9 mouse cellular contexts compared by ENCODE assay signal in genomic region chr13:114757459-114757858, GRCm38 (mm10).
DNase-seq lines count a peak whose midpoint lies in the region; ATAC-seq and TF ChIP-seq lines count a peak whose summit lies in the region.
"Had no signal": no experiment of that assay in that cellular context is flagged by ENCODE, and none has a peak within 500 bp of the region (broad histone marks: within the 10 kb centered on the region; RNA-seq: fewer than 3 reads in every experiment).

No protein-coding gene starts in this region.

- peak; percentile 59 for TF ChIP-seq CTCF in left cerebral cortex, adult 2 months (IDR thresholded peaks at IDR 0.05)

- no peaks in the 10 kb centered on the region for H3K4me1 ChIP-seq in heart, embryonic 12.5 days (replicated peaks)
- H3K4me1 ChIP-seq: midbrain, embryonic 12.5 days had no signal

- H3K27me3 ChIP-seq in heart, embryonic 12.5 days (replicated peaks): no peaks in the 10 kb centered on the region
- H3K27me3 ChIP-seq: midbrain, embryonic 12.5 days had no signal

- no peaks in the 10 kb centered on the region for H3K9me3 ChIP-seq in heart, embryonic 12.5 days (replicated peaks)
- H3K9me3 ChIP-seq: midbrain, embryonic 12.5 days had no signal

- no peak for ATAC-seq in heart, embryonic 12.5 days (ENCODE audit: insufficient number of reproducible peaks, low FRiP score)

- intact Hi-C loops in left cerebral cortex, adult 2 months (cut with DNase I): loop anchor here (2.0 kb wide), 2 partner anchors 679 to 881 kb away; no protein-coding TSS in a partner anchor

- H3K4me2 ChIP-seq in heart, embryonic 12.5 days: no peak overlapping the region
- H3K4me2 ChIP-seq: midbrain, embryonic 12.5 days had no signal

- H3K27ac ChIP-seq in heart, embryonic 12.5 days (ENCODE audit: poor library complexity, severe bottlenecking): no peak overlapping the region
- no peak overlapping the region for H3K27ac ChIP-seq in left cerebral cortex, adult 2 months
- H3K27ac ChIP-seq: midbrain, embryonic 12.5 days had no signal

- H3K36me3 ChIP-seq in heart, embryonic 12.5 days: no peaks in the 10 kb centered on the region
- H3K36me3 ChIP-seq: midbrain, embryonic 12.5 days had no signal

- peak; percentile 79 for DNase-seq in heart, adult 11 months
- DNase-seq in urinary bladder, postnatal 14 days (ENCODE audit: low spot score): peak; percentile 28
- DNase-seq in urinary bladder, adult 2 months (ENCODE audit: low spot score): no peak
- peak; percentile 5 to 6 for DNase-seq in frontal cortex, postnatal 25 days (ENCODE audit: low spot score in 2 of 2)
- peak; percentile 13 to 20 for DNase-seq in left cerebral cortex, adult 2 months (ENCODE audit: extremely low spot score in 1 of 2, low spot score in 2 of 2)
- DNase-seq in thymus, postnatal 36 days: no peak
- no peak for DNase-seq in cerebellum, postnatal 25 days

- no peak overlapping the region for H3K9ac ChIP-seq in heart, embryonic 12.5 days
- H3K9ac ChIP-seq: midbrain, embryonic 12.5 days had no signal

- H3K4me3 ChIP-seq in heart, embryonic 12.5 days: no peak overlapping the region
- H3K4me3 ChIP-seq in left cerebral cortex, adult 2 months: no peak overlapping the region
- H3K4me3 ChIP-seq: midbrain, embryonic 12.5 days had no signal

Comparison
In these comparisons a context has a peak if more than half of its experiments do, and no peak if none do; other contexts are left out.
1. DNase-seq: peak in heart, adult 11 months (single experiment), urinary bladder, postnatal 14 days (single experiment), frontal cortex, postnatal 25 days (2 of 2) and left cerebral cortex, adult 2 months (2 of 2); none in urinary bladder, adult 2 months (single experiment), thymus, postnatal 36 days (0 of 2) and cerebellum, postnatal 25 days (0 of 2).